Mouse (Mus musculus): ENCODE measurements around the gene Myadml2. TPM values are rescaled to one million over a fixed set of nuclear protein-coding genes. Genes with fewer than 3 reads are reported as not detected.
A peak's percentile ranks its signal among the peaks of the same experiment; 100 is the strongest.

Myadml2 gene
- polyA plus RNA-seq, 1 experiment from 2014 or later: 0.23 TPM

- ATAC-seq: no peak
- peaks cover 73% of the 10 kb centered on the region for H3K36me3 ChIP-seq
- peaks cover 78% of the 10 kb centered on the region for H3K4me1 ChIP-seq
- peak overlapping the region; percentile 80 for H3K9ac ChIP-seq
- peak overlapping the region; percentile 93 for H3K4me2 ChIP-seq
- no peaks in the 10 kb centered on the region for H3K27me3 ChIP-seq (replicated peaks)
- no peaks in the 10 kb centered on the region for H3K9me3 ChIP-seq (replicated peaks)
- 42% methylated on average over 17 of the region's 17 CpGs for WGBS (ENCODE audit: insufficient replicate concordance)
- H3K4me3 ChIP-seq: peak overlapping the region; percentile 95
- H3K27ac ChIP-seq: peak overlapping the region; percentile 96
These were observed 48.9 kb downstream of the Myadml2 start for GRCm38 (mm10) chr11:120598990-120599549.

GRCm38 (mm10) chr11:120598283-120598989, 49.5 kb downstream of the Myadml2 start, which contains the start of the genes Alyref and Anapc11:
Gene Alyref (minus strand): TSS chr11:120598365.
Gene Anapc11 (plus strand): TSS chr11:120598421.
- peaks cover 78% of the 10 kb centered on the region for H3K4me1 ChIP-seq
- WGBS (ENCODE audit: insufficient replicate concordance): 1% methylated on average over 88 of the region's 88 CpGs
- H3K4me2 ChIP-seq: peak within 1 kb of the TSS; percentile 93
- no peaks in the 10 kb centered on the region for H3K9me3 ChIP-seq (replicated peaks)
- peak; percentile 97 for ATAC-seq
- H3K27ac ChIP-seq: peak within 1 kb of the TSS; percentile 96
- H3K27me3 ChIP-seq (replicated peaks): no peaks in the 10 kb centered on the region
- H3K4me3 ChIP-seq: peak within 1 kb of the TSS; percentile 95
- H3K36me3 ChIP-seq: peaks cover 73% of the 10 kb centered on the region
- peak within 1 kb of the TSS; percentile 100 for H3K9ac ChIP-seq

- peaks cover 73% of the 10 kb centered on the region for H3K36me3 ChIP-seq
These were observed 50.4 kb downstream of the Myadml2 start for GRCm38 (mm10) chr11:120597240-120598235.

More at GRCm38 (mm10) chr11:120597240-120598235, 50.4 kb downstream of the Myadml2 start:
- peak overlapping the region; percentile 95 for H3K4me3 ChIP-seq
- H3K4me2 ChIP-seq: peak overlapping the region; percentile 93
- ATAC-seq: peak; percentile 30
- peak overlapping the region; percentile 100 for H3K9ac ChIP-seq
- 3% methylated on average over 92 of the region's 99 CpGs for WGBS (ENCODE audit: insufficient replicate concordance)
- H3K9me3 ChIP-seq (replicated peaks): no peaks in the 10 kb centered on the region
- peaks cover 74% of the 10 kb centered on the region for H3K4me1 ChIP-seq
- H3K27ac ChIP-seq: peak overlapping the region; percentile 96
- no peaks in the 10 kb centered on the region for H3K27me3 ChIP-seq (replicated peaks)

Small RNAs within 50 kb of the gene (microRNA-seq; reads per million reads assigned to microRNA genes)
- gene Mir6936: 7.4 reads per million, percentile 16 among the genes with 10 or more reads in this experiment

Other genes starting within 250 kb of the Myadml2 start
- gene Nploc4, start 210.4 kb downstream of the Myadml2 start, polyA plus RNA-seq (2016; fragmentation: Nextera tagmentation; extraction: Ambion mirVana): 44.9 and 46.3 TPM in 2 replicates
- gene Tspan10, start 205.5 kb downstream of the Myadml2 start, polyA plus RNA-seq (2016; fragmentation: Nextera tagmentation; extraction: Ambion mirVana): not detected in 2 replicates
- 0.13 and 0.25 TPM in 2 replicates for gene Pde6g, start 194.7 kb downstream of the Myadml2 start, polyA plus RNA-seq (2016; fragmentation: Nextera tagmentation; extraction: Ambion mirVana)
- 8.1 and 9.6 TPM in 2 replicates for gene Oxld1, start 190.1 kb downstream of the Myadml2 start, polyA plus RNA-seq (2016; fragmentation: Nextera tagmentation; extraction: Ambion mirVana)
- gene Ccdc137, start 190.0 kb downstream of the Myadml2 start, polyA plus RNA-seq (2016; fragmentation: Nextera tagmentation; extraction: Ambion mirVana): 31.3 and 32.3 TPM in 2 replicates
- gene Arl16, start 180.6 kb downstream of the Myadml2 start, polyA plus RNA-seq (2016; fragmentation: Nextera tagmentation; extraction: Ambion mirVana): 22.3 and 24.2 TPM in 2 replicates
- 161 and 166 TPM in 2 replicates for gene Mrpl12, start 163.5 kb downstream of the Myadml2 start, polyA plus RNA-seq (2016; fragmentation: Nextera tagmentation; extraction: Ambion mirVana)
- 47.0 and 54.9 TPM in 2 replicates for gene Slc25a10, start 156.3 kb downstream of the Myadml2 start, polyA plus RNA-seq (2016; fragmentation: Nextera tagmentation; extraction: Ambion mirVana)
- 8.5 and 9.6 TPM in 2 replicates for gene Gcgr, start 117.5 kb downstream of the Myadml2 start, polyA plus RNA-seq (2016; fragmentation: Nextera tagmentation; extraction: Ambion mirVana)
- 60.4 and 61.8 TPM in 2 replicates for gene Mcrip1, start 98.4 kb downstream of the Myadml2 start, polyA plus RNA-seq (2016; fragmentation: Nextera tagmentation; extraction: Ambion mirVana)
- not detected in 2 replicates for gene Ppp1r27, start 97.0 kb downstream of the Myadml2 start, polyA plus RNA-seq (2016; fragmentation: Nextera tagmentation; extraction: Ambion mirVana)
- gene P4hb, start 74.9 kb downstream of the Myadml2 start, polyA plus RNA-seq (2016; fragmentation: Nextera tagmentation; extraction: Ambion mirVana): 443 and 468 TPM in 2 replicates
- gene Arhgdia, start 66.5 kb downstream of the Myadml2 start, polyA plus RNA-seq (2016; fragmentation: Nextera tagmentation; extraction: Ambion mirVana): 337 and 356 TPM in 2 replicates
- gene Alyref, start 49.8 kb downstream of the Myadml2 start, polyA plus RNA-seq (2016; fragmentation: Nextera tagmentation; extraction: Ambion mirVana): 542 and 545 TPM in 2 replicates
- 118 and 120 TPM in 2 replicates for gene Anapc11, start 49.7 kb downstream of the Myadml2 start, polyA plus RNA-seq (2016; fragmentation: Nextera tagmentation; extraction: Ambion mirVana)
- 5.0 and 6.6 TPM in 2 replicates for gene Npb, start 39.7 kb downstream of the Myadml2 start, polyA plus RNA-seq (2016; fragmentation: Nextera tagmentation; extraction: Ambion mirVana)
- 135 and 142 TPM in 2 replicates for gene Pcyt2, start 30.2 kb downstream of the Myadml2 start, polyA plus RNA-seq (2016; fragmentation: Nextera tagmentation; extraction: Ambion mirVana)
- gene Sirt7, start 22.9 kb downstream of the Myadml2 start, polyA plus RNA-seq (2016; fragmentation: Nextera tagmentation; extraction: Ambion mirVana): 43.1 and 45.3 TPM in 2 replicates
- 53.4 and 58.3 TPM in 2 replicates for gene Mafg, start 14.6 kb downstream of the Myadml2 start, polyA plus RNA-seq (2016; fragmentation: Nextera tagmentation; extraction: Ambion mirVana)
- gene Pycr1, start 4.4 kb downstream of the Myadml2 start, polyA plus RNA-seq (2016; fragmentation: Nextera tagmentation; extraction: Ambion mirVana): 11.0 and 11.3 TPM in 2 replicates
- gene Notum, start 13.0 kb upstream of the Myadml2 start, polyA plus RNA-seq (2016; fragmentation: Nextera tagmentation; extraction: Ambion mirVana): 0.31 and 0.38 TPM in 2 replicates
- gene Aspscr1, start 24.8 kb upstream of the Myadml2 start, polyA plus RNA-seq (2016; fragmentation: Nextera tagmentation; extraction: Ambion mirVana): 65.1 and 65.2 TPM in 2 replicates
- gene Cenpx, start 65.6 kb upstream of the Myadml2 start, polyA plus RNA-seq (2016; fragmentation: Nextera tagmentation; extraction: Ambion mirVana): 130 and 137 TPM in 2 replicates
- 23.3 and 23.6 TPM in 2 replicates for gene Lrrc45, start 65.8 kb upstream of the Myadml2 start, polyA plus RNA-seq (2016; fragmentation: Nextera tagmentation; extraction: Ambion mirVana)
- 2.8 and 3.1 TPM in 2 replicates for gene Rac3, start 73.3 kb upstream of the Myadml2 start, polyA plus RNA-seq (2016; fragmentation: Nextera tagmentation; extraction: Ambion mirVana)
- gene Dcxr, start 79.1 kb upstream of the Myadml2 start, polyA plus RNA-seq (2016; fragmentation: Nextera tagmentation; extraction: Ambion mirVana): 8.4 and 10.0 TPM in 2 replicates
- gene Cbr2, start 84.0 kb upstream of the Myadml2 start, polyA plus RNA-seq (2016; fragmentation: Nextera tagmentation; extraction: Ambion mirVana): 0.13 TPM in 1 of 2 replicates, not detected in the other
- gene Hmga1b, start 114.6 kb upstream of the Myadml2 start, polyA plus RNA-seq (2016; fragmentation: Nextera tagmentation; extraction: Ambion mirVana): 6.4 and 7.3 TPM in 2 replicates
- gene Rfng, start 136.0 kb upstream of the Myadml2 start, polyA plus RNA-seq (2016; fragmentation: Nextera tagmentation; extraction: Ambion mirVana): 22.4 and 22.9 TPM in 2 replicates
- gene Gps1, start 136.1 kb upstream of the Myadml2 start, polyA plus RNA-seq (2016; fragmentation: Nextera tagmentation; extraction: Ambion mirVana): 128 and 135 TPM in 2 replicates
- gene Dus1l, start 148.2 kb upstream of the Myadml2 start, polyA plus RNA-seq (2016; fragmentation: Nextera tagmentation; extraction: Ambion mirVana): 99.5 and 100.0 TPM in 2 replicates
- 35.9 and 40.3 TPM in 2 replicates for gene Fasn, start 176.4 kb upstream of the Myadml2 start, polyA plus RNA-seq (2016; fragmentation: Nextera tagmentation; extraction: Ambion mirVana)

Measured in liver, embryonic 12.5 days (tissue).